Mouse (Mus musculus): Measurements from ENCODE around the gene Pgap2. TPM values are rescaled to one million over a fixed set of nuclear protein-coding genes. Genes with fewer than 3 reads are reported as not detected.

The Pgap2 gene
- polyA plus RNA-seq, 1 experiment from 2014 or later = 24.8 TPM

- Histone ChIP-seq H3K9me3 (replicated peaks; ENCODE audit: control insufficient read depth, low read length) (no peaks in the 10 kb centered on the region), H3K4me2 (ENCODE audit: low read depth, low read length) (peak overlapping the region; percentile 99), H3K27me3 (ENCODE audit: control insufficient read depth, insufficient read depth, low read depth, low read length) (no peaks in the 10 kb centered on the region), H3K4me3 (ENCODE audit: low read depth, low read length) (peak overlapping the region; percentile 97), H3K4me1 (ENCODE audit: control insufficient read depth, low read depth, low read length) (peaks cover 75% of the 10 kb centered on the region), H3K27ac (ENCODE audit: low read length) (peak overlapping the region; percentile 78), H3K36me3 (ENCODE audit: control insufficient read depth, insufficient read depth) (peaks cover under 1% of the 10 kb centered on the region), H3K9ac (ENCODE audit: low read depth, low read length) (peak overlapping the region; percentile 48)
- ATAC-seq (ENCODE audit: low read depth) = no peak
- 39% methylated on average over 6 of the region's 6 CpGs for WGBS (ENCODE audit: insufficient replicate concordance)
Measured at GRCm38 (mm10) chr7:102246265-102246664, 36.3 kb downstream of the Pgap2 start.

GRCm38 (mm10) chr7:102246956-102247797 lies 37.2 kb downstream of the Pgap2 start:
- H3K27ac ChIP-seq (ENCODE audit: low read length) = peak overlapping the region; percentile 66
- no peaks in the 10 kb centered on the region for H3K27me3 ChIP-seq (ENCODE audit: control insufficient read depth, insufficient read depth, low read depth, low read length)
- WGBS (ENCODE audit: insufficient replicate concordance) = 29% methylated on average over 12 of the region's 12 CpGs
- no peaks in the 10 kb centered on the region; the same call in none of the 2 replicates for H3K36me3 ChIP-seq (ENCODE audit: control insufficient read depth, insufficient read depth)
- ATAC-seq (ENCODE audit: low read depth) = no peak
- H3K4me2 ChIP-seq (ENCODE audit: low read depth, low read length) = peak overlapping the region; percentile 99
- no peaks in the 10 kb centered on the region for H3K9me3 ChIP-seq (replicated peaks; ENCODE audit: control insufficient read depth, low read length)
- H3K9ac ChIP-seq (ENCODE audit: low read depth, low read length) = peak overlapping the region; percentile 23
- peak overlapping the region; percentile 97 for H3K4me3 ChIP-seq (ENCODE audit: low read depth, low read length)
- H3K4me1 ChIP-seq (ENCODE audit: control insufficient read depth, low read depth, low read length) = peaks cover 74% of the 10 kb centered on the region

DNA sequence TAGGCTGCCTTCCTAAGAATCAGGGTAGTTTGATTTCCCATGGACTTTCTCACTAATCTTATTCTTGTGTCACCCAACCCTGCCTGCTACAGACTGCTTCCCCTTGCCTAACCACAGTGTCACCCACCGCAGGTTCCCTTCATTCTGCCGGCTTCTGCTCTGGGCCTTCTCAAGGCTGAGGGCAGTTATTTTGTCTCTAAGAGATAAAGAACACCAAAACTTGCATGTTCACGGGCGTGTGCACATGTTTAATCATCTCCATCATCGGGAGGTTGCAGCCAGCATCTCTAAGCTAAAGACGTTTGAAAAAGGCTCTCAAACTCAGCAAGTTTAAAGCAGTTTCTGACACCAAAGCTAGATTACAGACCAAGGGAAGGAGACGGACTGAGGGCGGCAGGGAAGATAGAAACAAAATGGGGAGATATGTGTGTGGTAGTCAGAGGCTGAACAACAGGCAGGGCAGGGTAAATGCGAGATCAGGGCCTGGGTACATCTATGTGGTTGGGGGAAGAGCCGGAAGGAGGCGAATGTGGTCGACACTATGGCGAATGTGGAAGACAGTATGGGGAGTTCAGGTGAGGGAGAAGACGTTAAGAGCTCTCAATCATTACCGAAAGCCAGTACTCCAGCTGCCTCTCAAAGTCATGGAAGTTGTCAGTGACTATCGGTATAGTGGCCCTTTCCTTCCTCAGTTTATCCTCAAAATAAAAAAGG lies 38.8 kb downstream of the Pgap2 start:
- peaks cover 61% of the 10 kb centered on the region for H3K4me1 ChIP-seq (ENCODE audit: control insufficient read depth, low read depth, low read length)
- WGBS (ENCODE audit: insufficient replicate concordance) = 1% methylated on average over 16 of the region's 16 CpGs
- H3K36me3 ChIP-seq (ENCODE audit: control insufficient read depth, insufficient read depth) = no peaks in the 10 kb centered on the region
- H3K27ac ChIP-seq (ENCODE audit: low read length) = peak overlapping the region; percentile 99
- H3K27me3 ChIP-seq (ENCODE audit: control insufficient read depth, insufficient read depth, low read depth, low read length) = no peaks in the 10 kb centered on the region
- H3K4me2 ChIP-seq (ENCODE audit: low read depth, low read length) = peak overlapping the region; percentile 99
- peak overlapping the region; percentile 97 for H3K4me3 ChIP-seq (ENCODE audit: low read depth, low read length)
- H3K9me3 ChIP-seq (replicated peaks; ENCODE audit: control insufficient read depth, low read length) = no peaks in the 10 kb centered on the region
- ATAC-seq (ENCODE audit: low read depth) = no peak
- peak overlapping the region; percentile 98 for H3K9ac ChIP-seq (ENCODE audit: low read depth, low read length)

GRCm38 (mm10) chr7:102249531-102249895 lies 39.5 kb downstream of the Pgap2 start:
- under 1% methylated on average over 23 of the region's 23 CpGs for WGBS (ENCODE audit: insufficient replicate concordance)
- Histone ChIP-seq H3K27me3 (ENCODE audit: control insufficient read depth, insufficient read depth, low read depth, low read length) (no peaks in the 10 kb centered on the region), H3K4me1 (ENCODE audit: control insufficient read depth, low read depth, low read length) (peaks cover 57% of the 10 kb centered on the region), H3K4me2 (ENCODE audit: low read depth, low read length) (peak overlapping the region; percentile 99), H3K9ac (ENCODE audit: low read depth, low read length) (peak overlapping the region; percentile 98), H3K4me3 (ENCODE audit: low read depth, low read length) (peak overlapping the region; percentile 97), H3K36me3 (ENCODE audit: control insufficient read depth, insufficient read depth) (no peaks in the 10 kb centered on the region), H3K9me3 (replicated peaks; ENCODE audit: control insufficient read depth, low read length) (no peaks in the 10 kb centered on the region), H3K27ac (ENCODE audit: low read length) (peak overlapping the region; percentile 99)
- peak; percentile 14 for ATAC-seq (ENCODE audit: low read depth)

DNA sequence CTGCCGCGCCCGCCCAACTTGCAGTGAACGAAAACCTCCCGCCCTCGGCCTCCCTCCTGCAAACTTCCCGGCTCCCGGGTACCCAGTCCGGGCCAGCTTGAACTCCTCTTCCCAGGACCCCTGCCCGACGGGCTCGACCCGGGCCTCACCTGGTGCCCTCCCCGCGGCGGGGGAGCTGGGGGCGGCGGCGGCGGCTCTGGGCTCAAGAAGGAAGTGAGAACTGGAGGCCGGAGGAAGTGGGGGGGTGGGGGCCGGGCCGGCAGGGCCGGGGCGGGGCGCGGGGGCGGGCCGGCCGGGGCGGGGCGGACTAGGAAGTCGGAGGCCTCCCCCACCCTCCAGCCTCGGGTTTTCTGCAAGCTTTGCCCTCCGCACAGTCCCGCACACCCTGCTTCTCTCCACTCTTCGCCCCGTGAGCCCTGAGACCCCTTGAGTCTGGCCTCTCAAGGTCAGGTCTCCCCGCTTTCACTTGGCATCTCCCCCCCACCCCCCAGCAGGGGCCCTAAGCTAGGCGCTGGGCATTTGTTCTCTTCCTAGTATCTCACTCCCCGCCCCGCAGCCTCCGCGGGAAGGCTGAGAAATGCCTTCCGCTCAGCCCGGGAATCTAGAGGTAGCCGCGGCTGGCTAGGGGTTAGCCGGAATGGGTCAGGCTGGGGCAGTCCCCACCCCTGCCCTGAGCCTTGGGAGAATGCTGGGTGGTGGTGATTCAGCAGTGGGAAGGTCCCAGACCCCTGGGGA lies 40.1 kb downstream of the Pgap2 start:
- H3K4me1 ChIP-seq (ENCODE audit: control insufficient read depth, low read depth, low read length) = peaks cover 52% of the 10 kb centered on the region
- WGBS (ENCODE audit: insufficient replicate concordance) = 0% methylated on average over 35 of the region's 49 CpGs

DNA sequence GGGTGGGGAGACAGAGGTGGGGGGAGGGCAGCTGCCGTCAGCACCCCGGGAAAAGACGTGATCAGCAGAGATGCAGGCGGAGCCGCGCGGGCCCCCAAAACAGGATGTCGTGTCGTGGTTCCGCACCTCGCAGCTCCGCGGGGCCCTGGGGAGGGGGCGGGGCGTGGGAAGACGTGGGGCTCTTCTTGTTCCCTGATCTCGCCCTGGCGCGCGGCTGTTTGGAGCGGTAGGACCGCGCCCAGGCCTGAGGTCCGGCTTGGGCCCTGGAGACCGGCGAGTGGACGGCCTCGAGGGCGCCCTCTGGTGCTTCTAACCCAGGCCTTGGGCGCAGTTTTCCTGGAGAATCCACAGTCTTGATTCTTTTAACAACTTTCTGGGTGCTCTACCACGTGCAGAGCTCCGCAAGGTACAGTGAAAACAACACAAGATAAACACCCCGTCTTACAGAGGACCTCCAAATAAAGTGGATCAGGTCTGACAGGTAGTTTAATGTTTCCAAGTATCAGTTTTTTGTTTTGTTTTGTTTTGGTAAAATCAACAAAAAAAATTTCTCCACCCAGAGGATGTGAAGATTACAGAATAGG lies 40.7 kb downstream of the Pgap2 start:
- peak overlapping the region; percentile 99 for H3K27ac ChIP-seq (ENCODE audit: low read length)
- H3K4me1 ChIP-seq (ENCODE audit: control insufficient read depth, low read depth, low read length) = peaks cover 45% of the 10 kb centered on the region
- peak overlapping the region; percentile 97 for H3K4me3 ChIP-seq (ENCODE audit: low read depth, low read length)
- peak overlapping the region; percentile 99 for H3K4me2 ChIP-seq (ENCODE audit: low read depth, low read length)
- H3K9ac ChIP-seq (ENCODE audit: low read depth, low read length) = peak overlapping the region; percentile 98
- peak; percentile 74 for ATAC-seq (ENCODE audit: low read depth)
- H3K27me3 ChIP-seq (ENCODE audit: control insufficient read depth, insufficient read depth, low read depth, low read length) = no peaks in the 10 kb centered on the region
- H3K36me3 ChIP-seq (ENCODE audit: control insufficient read depth, insufficient read depth) = no peaks in the 10 kb centered on the region
- no peaks in the 10 kb centered on the region for H3K9me3 ChIP-seq (replicated peaks; ENCODE audit: control insufficient read depth, low read length)
- WGBS (ENCODE audit: insufficient replicate concordance) = under 1% methylated on average over 33 of the region's 33 CpGs

More for the DNA sequence above, 40.1 kb downstream of the Pgap2 start:
- H3K9me3 ChIP-seq (replicated peaks; ENCODE audit: control insufficient read depth, low read length) = no peaks in the 10 kb centered on the region
- H3K4me3 ChIP-seq (ENCODE audit: low read depth, low read length) = peak overlapping the region; percentile 97
- H3K9ac ChIP-seq (ENCODE audit: low read depth, low read length) = peak overlapping the region; percentile 98
- peak; percentile 80 for ATAC-seq (ENCODE audit: low read depth)
- H3K36me3 ChIP-seq (ENCODE audit: control insufficient read depth, insufficient read depth) = no peaks in the 10 kb centered on the region
- no peaks in the 10 kb centered on the region for H3K27me3 ChIP-seq (ENCODE audit: control insufficient read depth, insufficient read depth, low read depth, low read length)
- peak overlapping the region; percentile 99 for H3K4me2 ChIP-seq (ENCODE audit: low read depth, low read length)
- peak overlapping the region; percentile 99 for H3K27ac ChIP-seq (ENCODE audit: low read length)

GRCm38 (mm10) chr7:102253631-102254030 lies 43.6 kb downstream of the Pgap2 start:
- no peak for ATAC-seq (ENCODE audit: low read depth)
- Histone ChIP-seq H3K36me3 (ENCODE audit: control insufficient read depth, insufficient read depth) (no peaks in the 10 kb centered on the region), H3K4me3 (ENCODE audit: low read depth, low read length) (0 out of 2 replicates have a peak overlapping the region, but pooled peaks have one; percentile 5), H3K9ac (ENCODE audit: low read depth, low read length) (peak overlapping the region; percentile 29; the same call in 1 of the 2 replicates), H3K4me1 (ENCODE audit: control insufficient read depth, low read depth, low read length) (peaks cover 18% of the 10 kb centered on the region), H3K27ac (ENCODE audit: low read length) (peak overlapping the region; percentile 10; the same call in 1 of the 2 replicates), H3K4me2 (ENCODE audit: low read depth, low read length) (peak overlapping the region; percentile 46; the same call in 1 of the 2 replicates), H3K9me3 (replicated peaks; ENCODE audit: control insufficient read depth, low read length) (no peaks in the 10 kb centered on the region), H3K27me3 (ENCODE audit: control insufficient read depth, insufficient read depth, low read depth, low read length) (no peaks in the 10 kb centered on the region)
- WGBS (ENCODE audit: insufficient replicate concordance) = 29% methylated on average over 1 of the region's 1 CpGs

GRCm38 (mm10) chr7:102255954-102256353 lies 45.9 kb downstream of the Pgap2 start, which contains the start of gene Rhog:
TSS of gene Rhog (minus strand) at chr7:102256054.
- Histone ChIP-seq H3K4me1 (ENCODE audit: control insufficient read depth, low read depth, low read length) (peaks cover 17% of the 10 kb centered on the region), H3K4me2 (ENCODE audit: low read depth, low read length) (no peak within 1 kb of the TSS), H3K9ac (ENCODE audit: low read depth, low read length) (no peak within 1 kb of the TSS), H3K36me3 (ENCODE audit: control insufficient read depth, insufficient read depth) (no peaks in the 10 kb centered on the region), H3K27me3 (ENCODE audit: control insufficient read depth, insufficient read depth, low read depth, low read length) (no peaks in the 10 kb centered on the region), H3K27ac (ENCODE audit: low read length) (no peak within 1 kb of the TSS), H3K9me3 (replicated peaks; ENCODE audit: control insufficient read depth, low read length) (no peaks in the 10 kb centered on the region), H3K4me3 (ENCODE audit: low read depth, low read length) (no peak within 1 kb of the TSS)
- ATAC-seq (ENCODE audit: low read depth) = no peak
- 67% methylated on average over 3 of the region's 3 CpGs for WGBS (ENCODE audit: insufficient replicate concordance)
